Mouse (Mus musculus): ENCODE results near the gene Smyd3.

Smyd3 gene

DNA sequence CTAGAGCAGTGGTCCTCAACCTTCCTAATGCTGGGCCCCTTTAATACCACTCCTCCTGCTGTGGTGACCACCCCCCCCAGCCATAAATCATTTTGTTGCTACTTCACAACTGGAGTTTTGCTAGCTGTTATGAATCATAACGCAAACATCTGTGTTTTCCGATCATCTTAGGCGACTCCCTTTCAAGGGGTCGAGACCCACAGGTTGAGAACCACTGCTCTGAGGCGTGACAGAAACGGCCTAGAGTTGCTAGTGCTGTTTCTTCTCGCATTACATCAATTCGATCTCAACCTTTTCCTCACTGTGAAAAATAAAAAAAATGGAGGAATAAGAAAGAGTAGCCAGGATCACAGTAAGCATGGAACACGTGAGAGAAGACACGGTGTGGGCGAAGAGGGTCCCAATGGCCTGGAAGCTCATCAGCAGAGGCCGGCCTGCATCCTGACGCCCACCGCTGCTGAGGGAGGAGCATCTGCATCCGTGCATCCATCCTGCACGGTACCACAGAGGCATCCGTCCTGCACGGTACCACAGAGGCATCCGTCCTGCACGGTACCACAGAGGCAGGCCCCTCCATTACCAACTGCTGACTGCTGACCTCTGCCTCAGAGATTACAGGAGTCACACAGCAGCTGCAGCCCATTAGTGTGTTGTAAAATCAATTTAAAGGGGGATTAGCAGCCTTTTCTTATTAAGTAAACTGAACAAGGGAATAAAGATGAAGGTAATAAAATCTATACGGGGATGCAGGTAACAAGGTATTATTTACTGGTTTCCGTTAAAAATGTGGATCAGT lies 56.6 kb downstream of the Smyd3 start:
- DNase-seq (ENCODE audit: low read depth, low spot score) = no peak

DNA sequence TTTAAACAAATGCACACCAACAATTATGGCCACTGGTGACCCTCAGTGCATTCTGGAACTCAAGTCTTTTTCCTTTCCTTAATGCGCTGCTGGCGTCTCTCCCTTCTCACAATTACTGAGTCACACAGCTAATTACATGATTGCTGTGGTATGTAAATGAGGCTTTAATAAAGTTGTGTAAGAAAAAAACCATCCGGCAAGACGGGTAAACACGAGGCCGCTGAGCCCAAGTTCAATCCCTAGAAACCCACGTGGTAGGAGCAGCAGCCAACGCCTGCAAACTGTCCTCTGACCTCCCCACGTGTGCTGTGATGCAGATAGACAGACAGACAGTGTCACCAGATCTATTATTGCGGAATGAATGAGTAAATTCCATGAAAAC lies 58.9 kb downstream of the Smyd3 start:
- DNase-seq (ENCODE audit: low read depth, low spot score) = no peak

DNA sequence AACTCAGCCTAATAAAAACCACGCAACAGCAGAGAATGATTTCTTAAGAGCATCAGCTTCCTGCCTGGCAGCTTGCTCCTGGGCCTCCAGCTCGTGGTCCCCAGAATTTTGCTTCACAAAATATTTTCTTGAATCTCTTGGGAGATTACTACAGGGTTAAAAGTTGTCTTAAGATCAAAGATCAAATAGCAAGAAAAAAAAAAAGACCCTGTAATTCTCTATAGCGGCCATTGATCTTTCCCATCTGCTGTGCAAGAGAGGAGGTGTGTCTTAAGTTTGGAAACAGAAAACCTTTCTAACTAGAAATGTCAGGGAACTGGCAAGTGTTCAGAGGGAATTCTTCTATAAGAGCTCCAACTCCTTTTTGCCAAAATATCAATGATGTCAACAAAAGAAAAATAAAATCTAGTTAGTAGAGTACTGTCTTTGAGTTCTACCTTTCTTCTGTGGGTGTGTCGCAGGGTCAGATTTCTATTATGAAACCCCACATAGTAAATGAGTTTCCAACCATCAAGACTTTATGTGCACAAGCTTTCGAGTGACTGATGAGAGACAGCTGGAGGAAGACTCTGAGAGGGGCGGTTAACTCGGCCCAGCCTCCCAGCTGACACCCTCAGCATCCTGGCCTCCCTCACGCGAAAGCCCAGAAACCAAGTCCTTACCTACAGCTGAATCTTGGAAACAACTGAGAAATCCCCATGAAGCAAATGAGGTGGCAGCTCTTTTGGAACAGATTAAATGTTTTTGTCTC lies 59.4 kb downstream of the Smyd3 start:
- DNase-seq (ENCODE audit: low read depth, low spot score) = no peak

DNA sequence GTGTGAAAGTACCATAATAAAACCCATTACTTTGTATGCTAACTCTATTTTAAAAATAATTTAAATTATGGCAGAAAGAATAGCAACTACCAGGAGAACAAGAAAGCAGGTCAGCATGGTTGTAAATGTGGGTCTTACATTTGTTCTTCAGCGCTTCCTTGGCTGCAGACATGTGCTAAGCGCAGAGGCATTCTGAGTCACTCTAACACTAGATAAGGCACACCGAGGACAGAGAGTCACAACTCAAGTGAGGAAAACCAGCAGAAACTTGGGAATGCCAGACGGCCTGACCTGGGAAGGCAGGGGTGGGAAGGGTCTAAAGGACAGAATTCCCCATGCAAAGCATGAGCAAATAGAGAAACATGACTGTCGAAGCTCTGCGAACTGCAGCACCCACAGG lies 63.2 kb downstream of the Smyd3 start:
- no peak for DNase-seq (ENCODE audit: low read depth, low spot score)

DNA sequence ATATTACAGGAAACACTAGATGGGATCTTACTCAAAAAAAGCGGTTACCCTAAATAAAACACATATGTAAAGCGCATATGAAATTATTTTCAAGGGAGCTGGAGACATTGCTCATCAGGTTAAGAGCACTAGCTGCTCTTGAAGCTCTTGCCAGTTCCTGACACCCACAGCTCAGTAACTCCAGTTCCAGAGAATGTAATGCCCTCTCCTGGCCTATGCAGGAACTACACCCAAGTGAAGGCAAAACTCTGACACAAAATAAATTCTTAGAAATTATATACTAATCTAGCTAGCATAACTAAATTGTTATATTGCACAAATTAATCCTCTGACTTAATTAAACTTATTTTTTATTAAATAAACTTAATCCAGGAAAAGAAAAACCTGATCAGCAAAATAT lies 66.6 kb downstream of the Smyd3 start:
- no peak for DNase-seq (ENCODE audit: low read depth, low spot score)

DNA sequence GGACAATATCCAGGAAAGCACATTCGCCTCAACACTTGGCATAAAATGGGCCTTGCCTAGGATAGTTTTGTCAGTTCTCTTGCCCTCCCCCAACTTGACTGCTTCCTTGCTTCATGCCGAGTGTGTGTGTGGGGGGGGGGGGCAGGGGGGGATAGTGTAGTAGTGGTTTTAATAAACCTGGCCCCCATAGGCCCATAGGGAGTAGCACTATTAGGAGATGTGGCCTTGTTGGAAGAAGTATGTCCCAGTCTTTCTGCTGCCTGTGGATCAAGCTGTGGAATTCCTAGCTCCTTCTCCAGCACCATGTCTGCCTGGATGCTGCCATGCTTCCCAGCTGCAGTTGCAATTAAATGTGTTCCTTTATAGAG lies 71.0 kb downstream of the Smyd3 start:
- DNase-seq (ENCODE audit: low read depth, low spot score) = no peak

DNA sequence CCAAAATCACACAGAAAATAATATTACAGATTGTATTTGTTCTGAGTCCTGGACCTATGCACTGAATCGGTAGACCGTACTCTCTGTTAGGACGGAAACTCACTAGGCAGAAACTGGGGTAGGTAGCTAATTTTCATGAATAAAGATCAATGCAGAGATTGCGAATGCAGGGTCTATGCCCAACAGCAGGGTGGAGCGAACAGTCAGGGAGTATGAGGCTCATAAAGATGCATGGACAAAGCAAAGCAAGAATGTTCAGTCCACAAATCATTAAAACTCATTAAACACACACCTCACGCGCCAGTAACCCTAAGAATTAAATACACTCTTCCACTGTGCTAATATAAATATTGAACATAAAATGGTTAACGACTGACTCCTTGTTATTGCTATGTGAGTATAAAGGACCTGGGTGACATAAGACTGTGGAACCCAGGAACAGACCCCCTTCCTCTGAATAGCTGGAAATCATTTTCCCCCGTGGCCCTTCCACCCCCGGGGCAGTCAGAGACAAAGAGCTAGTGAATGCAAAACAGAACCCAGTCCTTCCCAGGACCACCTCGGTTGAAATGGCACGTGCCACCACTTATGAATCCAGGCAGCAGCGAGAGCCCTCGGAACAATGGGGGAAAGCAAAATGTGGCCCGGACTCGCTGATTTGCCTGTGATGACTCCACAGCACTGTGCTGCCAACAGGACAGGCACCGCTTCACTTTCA lies 71.6 kb downstream of the Smyd3 start:
- DNase-seq (ENCODE audit: low read depth, low spot score) = no peak

DNA sequence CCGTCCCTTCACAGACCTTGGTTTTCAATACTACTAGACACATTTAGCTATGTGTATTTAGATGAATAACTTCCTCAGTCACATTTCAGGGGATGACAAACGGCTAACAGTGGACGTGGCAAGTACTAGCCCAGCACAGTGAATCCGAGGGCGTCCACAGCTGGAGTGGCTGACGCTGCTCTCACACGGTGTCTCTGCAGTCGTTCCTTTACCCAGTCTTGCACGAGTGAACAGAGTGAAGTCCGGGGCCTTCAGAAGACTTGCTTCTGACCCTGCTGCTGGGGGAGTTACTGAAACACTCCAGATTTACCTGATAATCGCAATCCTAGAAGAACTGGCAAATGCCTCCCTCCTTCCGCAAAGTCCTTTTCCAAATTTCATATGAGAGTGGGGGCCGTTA lies 74.0 kb downstream of the Smyd3 start:
- DNase-seq (ENCODE audit: low read depth, low spot score) = no peak

DNA sequence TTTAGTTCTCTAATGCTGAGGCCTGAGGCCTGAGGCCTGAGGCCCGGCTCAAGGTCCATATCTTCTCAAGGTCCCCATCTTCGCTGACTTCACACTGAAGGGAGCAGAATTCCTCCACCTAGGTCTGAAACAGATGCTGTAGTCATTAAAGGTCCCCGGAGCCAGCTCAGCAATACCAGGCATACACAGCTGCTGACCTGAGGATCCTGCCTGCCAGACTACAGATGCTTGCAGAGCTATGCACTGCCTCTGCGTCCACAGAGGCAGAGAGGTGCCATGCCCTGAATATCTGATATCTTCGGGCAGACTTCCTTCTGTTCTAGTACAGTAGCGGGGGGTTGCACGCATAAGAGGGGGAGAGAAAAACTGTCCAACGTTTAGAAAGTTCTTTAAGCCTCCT lies 74.4 kb downstream of the Smyd3 start:
- no peak for DNase-seq (ENCODE audit: low read depth, low spot score)

DNA sequence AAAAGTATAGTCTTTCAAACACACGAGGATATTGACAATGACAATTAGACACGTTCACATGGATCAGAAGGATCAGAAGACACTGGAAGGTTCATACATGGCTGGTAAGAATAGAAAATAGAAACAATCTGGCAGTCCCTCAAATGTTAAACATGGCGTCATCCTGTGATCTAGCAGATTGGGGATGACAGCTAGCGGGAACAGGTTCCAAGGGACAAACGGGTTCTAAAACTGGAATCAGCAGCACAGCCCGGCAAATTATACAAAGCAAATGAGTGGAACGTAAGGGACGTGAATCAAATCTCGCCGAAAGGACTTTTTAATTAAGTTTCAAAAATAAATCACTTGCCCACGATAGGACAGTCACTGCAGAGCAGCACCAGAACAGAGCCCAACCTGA lies 81.2 kb downstream of the Smyd3 start:
- DNase-seq (ENCODE audit: low read depth, low spot score) = no peak

DNA sequence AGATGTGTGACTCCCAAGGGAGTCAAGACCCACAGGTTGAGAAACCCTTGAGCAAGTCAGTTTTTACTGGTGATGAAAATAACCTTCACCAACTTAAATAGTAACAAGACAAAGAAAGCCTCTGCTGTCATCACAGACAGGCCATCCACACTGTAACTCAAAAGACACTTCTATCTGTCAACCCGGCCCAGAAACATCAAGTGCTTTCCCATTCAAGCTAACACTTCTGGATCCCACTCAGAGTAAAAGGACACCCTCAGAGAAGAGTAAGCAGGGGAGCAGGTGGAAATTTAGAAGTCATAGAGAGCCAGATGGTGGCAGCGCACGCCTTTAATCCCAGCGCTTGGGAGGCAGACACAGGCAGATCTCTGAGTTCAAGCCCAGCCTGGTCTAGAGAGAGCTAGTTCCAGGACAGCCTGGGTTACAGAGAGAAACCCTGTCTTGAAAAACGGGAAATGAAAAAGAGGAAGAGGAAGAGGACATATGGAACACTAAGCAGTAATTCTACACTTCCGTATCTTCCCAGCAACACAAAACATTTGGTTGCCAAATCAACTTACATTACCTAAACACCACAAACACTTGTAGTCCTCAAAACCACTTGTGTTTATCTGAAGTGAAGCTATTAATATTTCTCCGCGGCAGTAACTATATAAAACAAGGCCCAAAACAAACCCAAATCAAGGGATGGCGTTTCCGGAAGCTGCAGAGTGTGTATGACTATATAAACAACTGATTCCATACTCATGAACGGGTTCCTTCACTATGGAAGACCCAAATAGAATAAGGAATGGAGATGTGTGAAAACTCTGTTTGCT lies 83.2 kb downstream of the Smyd3 start:
- no peak for DNase-seq (ENCODE audit: low read depth, low spot score)

DNA sequence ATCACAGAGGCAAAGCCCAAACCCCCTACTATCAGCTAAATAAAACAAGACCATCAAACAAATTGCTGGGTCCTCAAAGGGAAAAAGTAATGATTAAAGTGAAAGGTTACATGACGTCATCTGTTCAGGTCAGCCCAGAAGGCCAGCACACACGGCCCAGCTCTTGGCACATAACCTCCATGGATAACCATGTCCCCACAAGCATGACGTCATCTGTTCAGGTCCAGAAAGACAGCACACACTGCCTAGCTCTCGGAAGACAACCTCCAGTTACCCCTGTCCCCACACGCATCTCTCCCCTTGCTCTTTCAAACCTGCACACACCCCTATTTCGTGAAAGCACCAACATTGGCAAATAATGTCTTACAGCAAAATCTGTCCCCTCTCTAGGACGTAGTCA lies 84.0 kb downstream of the Smyd3 start:
- DNase-seq (ENCODE audit: low read depth, low spot score) = no peak

DNA sequence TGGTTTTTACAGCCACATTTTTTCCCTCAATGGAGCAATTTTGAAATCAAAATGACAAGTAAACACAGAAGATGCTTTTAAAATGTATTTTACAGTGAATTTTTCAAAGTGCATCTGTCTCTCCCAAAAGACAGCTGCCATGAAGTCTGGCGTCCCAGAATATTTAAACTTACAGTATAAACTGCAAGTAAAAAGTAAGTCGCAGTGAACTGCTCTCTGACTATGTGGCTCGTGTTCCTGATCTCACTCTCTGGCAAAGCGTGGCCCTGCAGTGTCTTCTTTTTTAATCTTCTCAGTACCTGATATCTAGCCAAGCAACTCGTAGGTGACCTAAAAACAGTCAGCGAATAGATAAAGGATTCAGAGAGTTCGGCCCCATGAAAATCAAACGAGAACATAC lies 84.5 kb downstream of the Smyd3 start:
- no peak for DNase-seq (ENCODE audit: low read depth, low spot score)

DNA sequence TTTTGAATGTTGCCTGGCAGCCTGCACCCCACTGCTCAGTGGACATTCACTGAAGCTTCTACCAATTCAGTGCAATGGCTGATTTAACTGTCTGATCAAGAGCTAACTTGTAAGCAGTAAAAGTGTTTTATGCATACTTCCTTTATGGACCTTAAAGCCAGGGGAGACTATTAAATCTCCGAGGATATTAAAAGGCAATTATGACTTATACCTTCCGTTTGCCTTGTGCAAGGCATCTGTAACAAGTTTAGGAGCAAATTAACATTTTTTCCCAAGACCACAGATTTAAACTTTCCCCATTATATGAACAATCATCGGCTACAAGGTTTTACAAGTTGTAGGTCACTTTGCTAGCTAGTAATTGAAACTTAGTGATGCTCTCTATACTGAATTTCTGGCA lies 87.8 kb downstream of the Smyd3 start:
- no peak for DNase-seq (ENCODE audit: low read depth, low spot score)

DNA sequence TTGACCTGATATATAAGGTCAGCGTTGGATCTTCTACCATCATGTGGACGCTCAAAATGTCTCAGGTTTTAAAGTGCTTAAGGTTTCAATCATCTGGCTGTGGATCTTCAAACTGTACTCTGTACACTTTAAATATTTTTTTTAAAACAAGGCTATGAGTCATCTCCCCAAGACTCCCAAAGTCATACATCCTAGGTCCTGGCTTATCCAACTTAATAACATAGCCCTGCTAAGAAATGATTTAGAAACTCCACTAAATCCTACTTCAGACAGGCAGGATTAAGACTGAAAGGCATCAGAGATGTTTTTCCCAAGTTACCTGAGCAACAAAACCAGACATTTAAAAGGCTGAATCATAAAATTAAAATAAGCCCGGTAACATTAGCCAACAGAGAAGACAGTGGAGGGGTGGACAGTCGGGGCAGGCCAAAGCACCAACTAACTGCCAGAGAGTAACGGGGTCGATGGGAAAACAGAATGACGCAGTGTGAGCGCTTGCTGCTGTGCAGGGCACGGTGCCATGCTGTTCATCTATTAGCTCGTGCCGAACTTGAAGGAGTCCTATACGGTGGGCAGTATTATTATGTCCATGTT lies 92.9 kb downstream of the Smyd3 start:
- no peak for DNase-seq (ENCODE audit: low read depth, low spot score)

DNA sequence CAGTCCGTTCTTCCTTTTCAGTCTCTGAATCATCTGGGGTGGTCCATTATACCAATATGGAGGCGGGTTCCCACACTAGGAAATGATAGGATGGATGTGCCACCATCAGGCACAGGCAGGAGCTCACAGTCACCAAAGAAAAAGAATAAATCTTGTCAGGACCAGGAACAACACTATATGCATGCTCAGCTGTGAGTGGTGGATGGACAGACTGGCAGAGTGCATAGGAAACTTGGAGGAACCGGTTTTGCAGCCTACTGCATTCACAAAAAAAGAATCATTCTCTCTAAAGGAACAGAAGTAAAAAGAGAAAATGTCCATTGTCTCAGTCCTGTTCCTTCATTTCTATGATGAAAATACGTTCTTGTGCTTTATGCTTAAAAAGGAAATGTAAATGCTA lies 98.8 kb downstream of the Smyd3 start:
- DNase-seq (ENCODE audit: low read depth, low spot score) = no peak

DNA sequence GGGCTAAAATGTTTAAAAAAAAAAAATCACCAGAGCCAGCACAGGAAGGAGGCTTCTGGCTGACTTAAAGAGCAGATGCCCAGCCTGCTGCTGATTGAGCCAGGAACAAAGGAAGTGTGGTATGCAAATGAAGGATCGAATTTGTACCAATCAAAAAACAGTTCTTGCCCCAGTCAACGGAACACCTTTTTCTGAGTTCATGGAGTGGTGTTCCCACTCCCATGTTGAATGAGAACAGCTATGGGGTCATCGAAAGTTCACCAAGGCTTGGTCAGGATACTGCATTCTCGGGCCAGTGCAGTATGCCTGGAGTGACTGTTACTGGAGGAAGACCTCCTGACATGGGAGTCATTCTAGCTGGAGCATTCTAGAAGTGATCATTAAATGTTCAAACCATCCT lies 109.8 kb downstream of the Smyd3 start:
- DNase-seq (ENCODE audit: low read depth, low spot score) = no peak

DNA sequence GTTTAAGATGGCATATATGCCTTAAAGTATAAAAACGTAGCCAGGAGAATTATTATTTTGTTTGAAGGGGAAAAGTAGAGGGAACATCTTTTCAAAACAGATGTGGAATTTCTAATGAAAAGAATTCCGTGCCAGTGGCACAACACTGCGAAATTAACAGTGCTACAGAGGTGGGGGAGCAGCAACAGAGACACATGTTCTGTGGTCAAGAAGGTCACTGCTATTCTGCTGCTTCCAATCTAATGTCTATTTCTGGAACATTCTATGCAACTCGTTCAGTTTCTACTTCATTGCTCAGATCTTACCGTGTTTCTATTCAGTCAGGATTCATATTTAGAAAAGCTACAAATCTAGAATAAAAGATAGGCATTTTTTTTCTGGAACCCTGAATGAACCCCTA lies 117.0 kb downstream of the Smyd3 start:
- DNase-seq (ENCODE audit: low read depth, low spot score) = no peak

DNA sequence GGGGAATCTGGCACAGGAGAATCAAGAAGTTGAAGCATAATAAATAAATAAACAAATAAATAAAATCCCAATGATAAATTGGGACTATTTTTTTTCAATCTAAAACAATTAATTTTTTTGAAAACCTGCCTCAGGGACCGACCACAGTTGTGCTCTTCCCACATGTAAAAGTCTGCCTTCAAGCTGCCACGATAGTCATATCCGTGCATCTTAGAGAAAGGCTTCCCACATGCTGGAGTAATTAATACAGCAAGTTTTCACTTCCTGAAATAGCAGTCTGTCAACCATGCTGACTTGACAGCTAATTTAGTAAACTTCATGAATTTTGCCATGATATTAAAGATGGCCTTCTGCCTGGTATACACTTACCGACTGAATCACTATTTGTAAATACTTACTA lies 119.2 kb downstream of the Smyd3 start:
- no peak for DNase-seq (ENCODE audit: low read depth, low spot score)

DNA sequence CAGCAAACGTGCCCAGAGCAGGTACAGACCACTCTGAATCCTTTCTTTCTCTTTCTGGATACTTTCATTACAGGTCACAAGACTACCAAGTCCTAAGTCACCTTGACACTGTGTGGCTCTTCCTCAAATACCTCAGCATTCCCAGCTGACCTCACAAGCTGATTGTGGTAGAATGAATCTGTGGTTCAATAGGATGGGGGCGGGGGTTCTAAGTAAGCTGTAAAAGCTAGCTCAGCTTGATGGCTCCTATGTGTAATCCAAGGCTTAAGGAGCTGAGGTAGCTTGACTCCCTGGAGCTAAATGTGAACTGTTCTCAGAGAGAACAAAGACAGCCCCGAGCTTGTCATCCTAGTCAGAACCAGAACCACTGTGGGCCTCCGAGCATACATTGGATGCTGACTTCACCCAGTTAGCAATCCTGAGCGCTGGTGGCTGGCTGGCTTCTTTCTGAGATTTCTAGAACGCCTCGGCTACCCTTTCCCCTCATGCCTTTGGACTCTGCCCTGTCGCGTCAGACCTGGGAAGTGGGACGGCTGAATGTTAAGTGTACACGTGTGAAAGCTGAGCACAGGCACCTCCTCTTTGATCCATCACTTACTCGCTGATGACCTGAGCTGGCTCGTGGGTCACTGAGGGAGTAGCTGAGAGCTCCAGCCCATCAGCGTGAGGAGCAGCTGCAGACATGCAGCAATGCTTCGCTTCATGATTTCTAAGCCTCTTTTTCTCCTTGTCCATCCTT lies 131.4 kb downstream of the Smyd3 start:
- DNase-seq (ENCODE audit: low read depth, low spot score) = no peak

DNA sequence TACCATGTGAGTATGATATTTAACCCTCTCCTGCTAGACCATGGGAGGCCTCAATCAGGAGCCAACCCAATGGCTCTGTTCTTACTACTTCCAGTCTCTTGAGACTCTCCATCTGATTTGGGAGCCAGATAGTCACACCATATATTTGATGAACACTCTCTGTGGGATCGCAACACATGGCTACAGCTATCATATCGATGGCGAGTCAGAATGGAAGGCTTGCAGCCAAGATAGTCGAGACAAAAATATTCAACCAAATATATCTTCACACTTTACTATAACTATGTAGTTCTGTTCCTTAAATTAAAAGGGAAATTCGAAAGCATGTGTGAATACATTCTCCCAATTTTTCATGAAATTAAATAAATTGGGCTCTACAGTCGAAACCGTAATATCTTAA lies 132.2 kb downstream of the Smyd3 start:
- no peak for DNase-seq (ENCODE audit: low read depth, low spot score)

Data from CD4-positive helper T cell, adult 2 months (primary cell).